Mouse (Mus musculus) forebrain, embryonic 11.5 days (tissue): ENCODE measurements at regions not wholly inside any gene's neighbourhood (a gene's known extent, or its start where the extent isn't known, plus 50 kb on each side); places are given as distances from the start of the nearest gene placed in this dataset.

Experiments
- ATAC-seq: fragments of 200-750 bp; cut with Nextera tagmentation; replicated peaks from 2 replicates; pipeline ENCODE4 v1.8.0; 2017; ENCODE audit warnings: moderate TSS enrichment; ENCODE audit not compliant: low FRiP score
- DNase-seq: peaks from one replicate; pipeline ENCODE4 v3.0.0-alpha.2; 2017; ENCODE audit warnings: low spot score
- H3K27ac ChIP-seq: fragments of 300-500 bp; sonication (generic); 2 replicates; pipeline ENCODE4 v1.5.1; 2014; ENCODE audit warnings: low read depth, low read length
- H3K27me3 ChIP-seq: fragments of 300-500 bp; sonication (generic); 2 replicates; pipeline ENCODE4 v1.6.1; 2014; ENCODE audit warnings: mild to moderate bottlenecking, low read length, mixed read lengths; ENCODE audit not compliant: control insufficient read depth, insufficient read depth
- H3K36me3 ChIP-seq: fragments of 300-500 bp; sonication (generic); 2 replicates; pipeline ENCODE4 v1.6.1; 2014; ENCODE audit warnings: mild to moderate bottlenecking, low read length, moderate library complexity, mixed read lengths; ENCODE audit not compliant: control insufficient read depth, insufficient read depth
- H3K4me1 ChIP-seq: fragments of 300-500 bp; sonication (generic); replicated peaks from 2 replicates; pipeline ENCODE4 v1.6.1; 2014; ENCODE audit warnings: low read length, mixed read lengths; ENCODE audit not compliant: control insufficient read depth, insufficient read depth
- H3K4me2 ChIP-seq: fragments of 300-500 bp; sonication (generic); 2 replicates; pipeline ENCODE4 v1.6.1; 2014; ENCODE audit warnings: low read depth, mild to moderate bottlenecking, low read length, moderate library complexity, mixed read lengths; ENCODE audit not compliant: severe bottlenecking
- H3K4me3 ChIP-seq: fragments of 300-500 bp; sonication (generic); 2 replicates; pipeline ENCODE4 v1.5.1; 2014; ENCODE audit warnings: low read depth, low read length
- H3K9ac ChIP-seq: fragments of 300-500 bp; sonication (generic); 2 replicates; pipeline ENCODE4 v1.6.1; 2014; ENCODE audit warnings: low read length
- H3K9me3 ChIP-seq: fragments of 300-500 bp; sonication (generic); 2 replicates; pipeline ENCODE4 v1.6.1; 2016; ENCODE audit warnings: low read length, mixed read lengths; ENCODE audit not compliant: control insufficient read depth
- WGBS: fragments of 180-500 bp; shearing (Covaris S2); extraction: QIAGEN DNeasy Blood & Tissue Kit; methylation state at CpG from one replicate; pipeline ENCODE4 v1.1.7; 2014; 5-methylcytosine and 5-hydroxymethylcytosine counted together

GRCm38 (mm10) chr7:50993707-50994106 lies 394.7 kb downstream of the 4933405O20Rik start:
- Histone ChIP-seq H3K4me1 (no peaks in the 10 kb centered on the region), H3K9ac (no peak overlapping the region), H3K9me3 (no peaks in the 10 kb centered on the region), H3K36me3 (no peaks in the 10 kb centered on the region), H3K27ac (no peak overlapping the region), H3K4me2 (no peak overlapping the region), H3K27me3 (no peaks in the 10 kb centered on the region), H3K4me3 (no peak overlapping the region)
- DNase-seq (no peak), ATAC-seq (no peak)
- WGBS, result 68% methylated on average over 1 of the region's 1 CpGs

GRCm38 (mm10) chr7:51041899-51042667 lies 443.1 kb downstream of the 4933405O20Rik start:
- Histone ChIP-seq H3K4me2 (no peak overlapping the region), H3K4me3 (no peak overlapping the region), H3K27ac (no peak overlapping the region), H3K27me3 (no peaks in the 10 kb centered on the region), H3K9me3 (no peaks in the 10 kb centered on the region), H3K9ac (no peak overlapping the region), H3K36me3 (no peaks in the 10 kb centered on the region), H3K4me1 (no peaks in the 10 kb centered on the region)
- ATAC-seq (peak; percentile 71; the same call in 1 of the 2 replicates), DNase-seq (no peak)
- WGBS, result 70% methylated on average over 3 of the region's 3 CpGs

- ATAC-seq (no peak), DNase-seq (no peak)
- no peaks in the 10 kb centered on the region for H3K36me3 ChIP-seq
- H3K27me3 ChIP-seq, result no peaks in the 10 kb centered on the region
- no peak overlapping the region for H3K27ac ChIP-seq
- no peak overlapping the region for H3K4me3 ChIP-seq
- H3K4me1 ChIP-seq, result no peaks in the 10 kb centered on the region
- no peaks in the 10 kb centered on the region for H3K9me3 ChIP-seq
- H3K9ac ChIP-seq, result no peak overlapping the region
- H3K4me2 ChIP-seq, result no peak overlapping the region
- 93% methylated on average over 3 of the region's 3 CpGs for WGBS
These were observed 452.5 kb downstream of the 4933405O20Rik start for GRCm38 (mm10) chr7:51051496-51051895.

GRCm38 (mm10) chr7:51068376-51068775 lies 442.5 kb upstream of the Ano5 start:
- H3K27me3 ChIP-seq, result no peaks in the 10 kb centered on the region
- no peaks in the 10 kb centered on the region for H3K36me3 ChIP-seq
- no peak overlapping the region for H3K27ac ChIP-seq
- H3K9ac ChIP-seq, result no peak overlapping the region
- no peaks in the 10 kb centered on the region for H3K4me1 ChIP-seq
- WGBS, result 16% methylated on average over 1 of the region's 1 CpGs
- no peak for ATAC-seq
- no peak overlapping the region for H3K4me3 ChIP-seq
- H3K4me2 ChIP-seq, result no peak overlapping the region
- no peak for DNase-seq
- H3K9me3 ChIP-seq, result no peaks in the 10 kb centered on the region

- no peak overlapping the region for H3K27ac ChIP-seq
- 77% methylated on average over 3 of the region's 3 CpGs for WGBS
- ATAC-seq (no peak), DNase-seq (no peak)
- no peak overlapping the region for H3K9ac ChIP-seq
- H3K27me3 ChIP-seq, result no peaks in the 10 kb centered on the region
- no peaks in the 10 kb centered on the region for H3K36me3 ChIP-seq
- H3K4me2 ChIP-seq, result no peak overlapping the region
- no peaks in the 10 kb centered on the region for H3K9me3 ChIP-seq
- H3K4me1 ChIP-seq, result no peaks in the 10 kb centered on the region
- H3K4me3 ChIP-seq, result no peak overlapping the region
These were observed 417.1 kb upstream of the Ano5 start for GRCm38 (mm10) chr7:51093774-51094173.

- ATAC-seq (no peak), DNase-seq (no peak)
- WGBS, result 63% methylated on average over 2 of the region's 2 CpGs
- no peaks in the 10 kb centered on the region for H3K9me3 ChIP-seq
- no peak overlapping the region for H3K4me3 ChIP-seq
- no peaks in the 10 kb centered on the region for H3K27me3 ChIP-seq
- no peak overlapping the region for H3K27ac ChIP-seq
- no peak overlapping the region for H3K4me2 ChIP-seq
- no peaks in the 10 kb centered on the region for H3K4me1 ChIP-seq
- H3K9ac ChIP-seq, result no peak overlapping the region
- H3K36me3 ChIP-seq, result no peaks in the 10 kb centered on the region
These were observed 409.7 kb upstream of the Ano5 start for GRCm38 (mm10) chr7:51101166-51101565.

- DNase-seq (no peak), ATAC-seq (no peak)
- WGBS, result 90% methylated on average over 4 of the region's 4 CpGs
- Histone ChIP-seq H3K4me2 (no peak overlapping the region), H3K4me3 (no peak overlapping the region), H3K27ac (no peak overlapping the region), H3K4me1 (no peaks in the 10 kb centered on the region), H3K9ac (no peak overlapping the region), H3K27me3 (no peaks in the 10 kb centered on the region), H3K9me3 (no peaks in the 10 kb centered on the region), H3K36me3 (no peaks in the 10 kb centered on the region)
These were observed 370.0 kb upstream of the Ano5 start for GRCm38 (mm10) chr7:51140796-51141195.

GRCm38 (mm10) chr7:51175211-51175610 lies 335.6 kb upstream of the Ano5 start:
- ATAC-seq (no peak), DNase-seq (no peak)
- H3K36me3 ChIP-seq, result no peaks in the 10 kb centered on the region
- no peak overlapping the region for H3K27ac ChIP-seq
- 54% methylated on average over 8 of the region's 8 CpGs for WGBS
- H3K4me3 ChIP-seq, result no peak overlapping the region
- H3K27me3 ChIP-seq, result no peaks in the 10 kb centered on the region
- H3K4me2 ChIP-seq, result no peak overlapping the region
- no peak overlapping the region for H3K9ac ChIP-seq
- no peaks in the 10 kb centered on the region for H3K4me1 ChIP-seq
- H3K9me3 ChIP-seq, result no peaks in the 10 kb centered on the region
